In the genomic region with DNA sequence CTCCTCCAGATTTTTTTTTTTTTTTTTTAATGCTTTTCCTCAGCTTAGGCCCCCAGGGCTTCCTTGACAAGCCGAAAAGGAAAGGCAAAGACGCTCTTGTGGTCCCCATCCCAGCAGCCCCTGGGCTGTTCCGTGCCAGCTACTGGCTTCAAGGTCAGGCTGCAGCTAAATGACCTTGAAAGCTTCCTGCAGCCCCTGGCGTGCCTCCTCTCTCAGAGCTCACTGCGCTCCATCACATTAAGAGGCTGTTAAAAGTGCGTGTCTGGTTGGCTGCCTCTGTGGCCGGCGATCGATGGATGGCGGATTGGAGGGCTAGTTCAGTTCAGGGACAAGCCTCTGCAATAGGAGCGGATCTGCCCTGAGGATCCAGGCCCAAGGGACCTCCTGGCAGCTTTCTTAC, we compare ENCODE assay signal across 11 mouse cellular contexts.
DNase-seq lines count a peak whose midpoint lies in the region; ATAC-seq lines count a peak whose summit lies in the region.
"Had no signal": no experiment of that assay in that cellular context is flagged by ENCODE, and none has a peak within 500 bp of the region (broad histone marks: within the 10 kb centered on the region; RNA-seq: fewer than 3 reads in every experiment).

No protein-coding gene starts in this region.

- peak; percentile 81 for DNase-seq in heart, embryonic 10.5 days (ENCODE audit: low spot score)
- DNase-seq in heart, adult 18-20 months: no peak
- peak; percentile 47 for DNase-seq in ovary, postnatal 36 days (ENCODE audit: low spot score)
- DNase-seq in ovary, postnatal 14 days (ENCODE audit: low spot score): no peak
- DNase-seq in right cerebral cortex, postnatal 25 days: no peak
- no peak for DNase-seq in thymus, postnatal 14 days
- no peak for DNase-seq in urinary bladder, postnatal 14 days (ENCODE audit: low spot score)
- DNase-seq: adrenal gland, postnatal 10 days; heart, postnatal 14 days had no signal

- H3K36me3 ChIP-seq in heart, embryonic 10.5 days: no peaks in the 10 kb centered on the region
- no peaks in the 10 kb centered on the region for H3K36me3 ChIP-seq in limb, embryonic 12.5 days

- WGBS in heart, embryonic 10.5 days: 27% methylated on average over 11 of the region's 11 CpGs
- WGBS in limb, embryonic 12.5 days: 18% methylated on average over 11 of the region's 11 CpGs

- peak overlapping the region; percentile 82 for H3K27ac ChIP-seq in heart, embryonic 10.5 days
- no peak overlapping the region for H3K27ac ChIP-seq in limb, embryonic 12.5 days
- H3K27ac ChIP-seq: macrophage had no signal

- peak overlapping the region; percentile 42 for H3K4me2 ChIP-seq in limb, embryonic 12.5 days

- no peak for ATAC-seq in limb, embryonic 12.5 days (ENCODE audit: insufficient number of reproducible peaks, insufficient read depth, low FRiP score, low TSS enrichment, low read depth)

- H3K27me3 ChIP-seq in heart, embryonic 10.5 days (ENCODE audit: insufficient read depth, poor library complexity, severe bottlenecking): peaks cover 4% of the 10 kb centered on the region
- H3K27me3 ChIP-seq in limb, embryonic 12.5 days: peaks cover 33% of the 10 kb centered on the region

- peak overlapping the region; percentile 22; the same call in 1 of the 2 replicates for H3K4me3 ChIP-seq in heart, embryonic 10.5 days
- no peak overlapping the region for H3K4me3 ChIP-seq in limb, embryonic 12.5 days (replicated peaks)

- peaks cover 23% of the 10 kb centered on the region for H3K4me1 ChIP-seq in heart, embryonic 10.5 days
- peaks cover 24% of the 10 kb centered on the region for H3K4me1 ChIP-seq in limb, embryonic 12.5 days (replicated peaks)

- no peak overlapping the region; the same call in 1 of the 2 replicates for H3K9ac ChIP-seq in limb, embryonic 12.5 days (replicated peaks)

- no peaks in the 10 kb centered on the region for H3K9me3 ChIP-seq in heart, embryonic 10.5 days
- H3K9me3 ChIP-seq in limb, embryonic 12.5 days: no peaks in the 10 kb centered on the region

Comparison
In these comparisons a context has a peak if more than half of its experiments do, and no peak if none do; other contexts are left out.
1. DNase-seq: peak in heart, embryonic 10.5 days (single experiment) and ovary, postnatal 36 days (single experiment); none in heart, adult 18-20 months (0 of 2), ovary, postnatal 14 days (single experiment), right cerebral cortex, postnatal 25 days (single experiment), thymus, postnatal 14 days (single experiment) and urinary bladder, postnatal 14 days (single experiment).